Mouse (Mus musculus) myocyte (in vitro differentiated cells): Measurements from ENCODE around the gene Pstpip1. TPM values are rescaled to one million over a fixed set of nuclear protein-coding genes. Genes with fewer than 3 reads are reported as not detected.

Experiments
- H3K27me3 ChIP-seq: one replicate; pipeline ENCODE4 v1.6.1; 2011; ENCODE audit not compliant: control insufficient read depth, insufficient read depth, insufficient read length
- H3K36me3 ChIP-seq: one replicate; pipeline ENCODE4 v1.6.1; 2011; ENCODE audit not compliant: control insufficient read depth, insufficient read depth
- H3K4me2 ChIP-seq: one replicate; pipeline ENCODE4 v1.6.1; 2011; ENCODE audit warnings: low read depth, control low read depth
- H3K4me3 ChIP-seq: one replicate; pipeline ENCODE4 v1.5.1; 2011; ENCODE audit warnings: mild to moderate bottlenecking, control low read depth, moderate library complexity
- H3K79me2 ChIP-seq: one replicate; pipeline ENCODE4 v1.6.1; 2011; ENCODE audit not compliant: control insufficient read depth, insufficient read depth
- H3ac ChIP-seq: one replicate; pipeline ENCODE4 v1.6.1; 2011; ENCODE audit not compliant: control insufficient read depth, insufficient read length
- CEBPB ChIP-seq: IDR thresholded peaks from 2 replicates; pipeline ENCODE4 v1.6.1; 2011; ENCODE audit warnings: mild to moderate bottlenecking, moderate library complexity; ENCODE audit not compliant: poor library complexity, insufficient read depth, severe bottlenecking
- E2F4 ChIP-seq: IDR thresholded peaks from one replicate; pipeline ENCODE4 v1.6.1; 2011; ENCODE audit warnings: mild to moderate bottlenecking, control low read depth, moderate library complexity; ENCODE audit not compliant: insufficient read depth
- MAX ChIP-seq: IDR thresholded peaks from one replicate; pipeline ENCODE4 v1.6.1; 2011; ENCODE audit warnings: low read depth, mild to moderate bottlenecking, control low read depth
- MYOD1 ChIP-seq, 3 experiments: IDR thresholded peaks; one replicate each; pipeline ENCODE4 v1.6.1; 2011; ENCODE audit warnings: control low read depth in 2 of 3, low read depth in 2 of 3, mild to moderate bottlenecking in 2 of 3, moderate library complexity in 1 of 3; ENCODE audit not compliant: insufficient read length in 2 of 3, control insufficient read depth in 1 of 3
- MYOG ChIP-seq, 3 experiments: IDR thresholded peaks; one replicate each; pipeline ENCODE4 v1.6.1; 2011; ENCODE audit warnings: control low read depth in 2 of 3, low read depth in 2 of 3, mild to moderate bottlenecking in 2 of 3; ENCODE audit not compliant: insufficient read length in 2 of 3, control insufficient read depth in 1 of 3, insufficient read depth in 1 of 3
- POLR2A ChIP-seq: IDR thresholded peaks from one replicate; pipeline ENCODE4 v1.6.1; 2011; ENCODE audit warnings: low read depth, mild to moderate bottlenecking, control low read depth, moderate library complexity; ENCODE audit not compliant: insufficient read length
- POLR2AphosphoS2 ChIP-seq: IDR thresholded peaks from one replicate; pipeline ENCODE4 v1.6.1; 2011; ENCODE audit warnings: low read depth, control low read depth; ENCODE audit not compliant: insufficient read length
- REST ChIP-seq: IDR thresholded peaks from one replicate; pipeline ENCODE4 v1.6.1; 2011; ENCODE audit warnings: mild to moderate bottlenecking, control low read depth, moderate library complexity; ENCODE audit not compliant: insufficient read depth, insufficient read length
- SRF ChIP-seq: IDR thresholded peaks from one replicate; pipeline ENCODE4 v1.6.1; 2011; ENCODE audit warnings: low read depth; ENCODE audit not compliant: control insufficient read depth, insufficient read length
- TCF12 ChIP-seq: IDR thresholded peaks from one replicate; pipeline ENCODE4 v1.6.1; 2011; ENCODE audit warnings: mild to moderate bottlenecking, control low read depth; ENCODE audit not compliant: poor library complexity, insufficient read depth, severe bottlenecking
- TCF3 ChIP-seq: IDR thresholded peaks from one replicate; pipeline ENCODE4 v1.6.1; 2011; ENCODE audit warnings: low read depth, control low read depth; ENCODE audit not compliant: insufficient read length
- USF1 ChIP-seq: IDR thresholded peaks from one replicate; pipeline ENCODE4 v1.6.1; 2011; ENCODE audit warnings: low read depth, mild to moderate bottlenecking, control low read depth, moderate library complexity
- polyA plus RNA-seq: library from polyadenylated mRNA; unstranded; fragments of >200 nt; fragmentation: generic; extraction: Trizol; gene quantifications from one replicate; pipeline ENCODE4 v1.2.1, GENCODE M21; 2012; ENCODE audit warnings: missing spikeins

The Pstpip1 gene
- polyA plus RNA-seq, 1 experiment = 18.9 TPM

- TF ChIP-seq TCF3 = no peak
- no peak for TF ChIP-seq SRF
- no peak for TF ChIP-seq CEBPB
- TF ChIP-seq POLR2A = no peak
- no peak for TF ChIP-seq TCF12
- no peak for TF ChIP-seq E2F4
- TF ChIP-seq MAX = no peak
- no peak for TF ChIP-seq MYOD1 (IDR thresholded peaks at IDR 0.05; ENCODE audit: control insufficient read depth in 1 of 3, insufficient read length in 2 of 3, low read depth in 2 of 3)
- TF ChIP-seq USF1 = no peak
- TF ChIP-seq POLR2AphosphoS2 = no peak
- no peak for TF ChIP-seq REST
- no peak for TF ChIP-seq MYOG (IDR thresholded peaks at IDR 0.05; ENCODE audit: control insufficient read depth in 1 of 3, insufficient read depth in 1 of 3, insufficient read length in 2 of 3, low read depth in 2 of 3)
- Histone ChIP-seq H3ac (no peak overlapping the region), H3K79me2 (peaks cover 16% of the 10 kb centered on the region), H3K4me2 (no peak overlapping the region), H3K36me3 (peaks cover 11% of the 10 kb centered on the region), H3K27me3 (no peaks in the 10 kb centered on the region), H3K4me3 (no peak overlapping the region)
Observed at GRCm38 (mm10) chr9:56144366-56145003, 54.7 kb downstream of the Pstpip1 start.

DNA sequence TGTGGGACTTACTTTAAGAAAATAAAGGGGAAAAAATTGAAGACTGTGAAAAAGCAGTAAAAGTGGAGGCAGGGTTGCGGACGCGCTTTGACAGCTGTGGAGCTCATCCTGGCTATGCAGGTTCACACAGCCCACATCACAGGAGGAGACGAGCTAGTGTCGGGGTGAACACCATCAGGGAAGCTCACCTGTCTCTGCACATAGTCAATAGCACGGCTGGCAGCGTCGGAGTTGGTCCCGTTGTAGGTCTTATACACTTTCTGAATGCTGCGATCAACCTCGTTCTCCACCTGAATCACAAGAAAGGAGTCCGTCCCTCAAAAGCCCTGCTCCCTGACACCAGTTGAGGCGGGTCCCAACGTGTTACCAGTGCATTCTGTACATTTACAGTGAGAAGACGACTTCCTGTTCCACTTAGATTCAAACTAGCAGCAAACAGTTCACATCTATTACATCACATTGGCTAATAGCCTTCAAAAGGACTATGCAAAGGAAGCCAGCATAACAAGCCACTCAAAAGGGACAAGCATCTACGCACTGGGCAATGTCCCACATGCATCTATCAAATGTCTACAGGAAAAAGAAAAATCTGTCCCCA, 56.7 kb downstream of the Pstpip1 start:
- H3K27me3 ChIP-seq = no peaks in the 10 kb centered on the region
- peaks cover 30% of the 10 kb centered on the region for H3K79me2 ChIP-seq
- H3K4me2 ChIP-seq = no peak overlapping the region

DNA sequence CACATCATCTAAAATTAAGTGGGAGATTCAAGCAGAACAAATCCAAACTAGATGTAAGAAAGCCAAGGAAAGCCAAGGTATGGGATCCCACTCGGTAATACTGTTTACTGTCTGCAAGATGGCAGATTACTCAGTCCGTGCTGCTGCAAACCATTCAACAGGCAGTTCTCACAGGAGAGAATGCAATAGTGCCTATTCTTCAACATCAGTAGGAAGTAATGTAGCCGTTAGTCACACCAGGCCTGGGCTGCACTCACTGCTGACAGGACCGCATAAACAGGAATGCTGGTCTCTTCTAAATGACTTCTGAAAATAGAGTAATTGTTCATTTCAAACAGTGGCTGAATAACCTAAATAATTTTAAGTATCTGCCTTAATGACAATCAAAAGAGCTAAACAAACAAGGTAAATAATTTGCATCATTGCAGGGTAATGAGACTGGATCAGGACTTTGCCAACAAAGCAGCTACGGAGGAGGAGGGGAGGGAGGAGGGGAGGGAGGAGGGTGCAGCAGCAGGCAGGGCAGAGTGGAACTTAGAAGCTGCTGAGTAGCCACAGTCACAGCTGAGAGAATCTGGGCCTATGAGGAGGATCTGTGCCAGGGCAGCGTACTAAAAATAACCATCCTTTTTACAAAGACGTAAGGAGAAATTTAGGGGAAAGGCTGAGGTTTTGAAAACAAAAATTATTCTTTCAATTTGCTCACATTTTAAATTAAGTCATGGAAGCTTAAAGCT, 62.2 kb downstream of the Pstpip1 start:
- peak overlapping the region; percentile 59 for H3K4me2 ChIP-seq
- peaks cover 73% of the 10 kb centered on the region for H3K79me2 ChIP-seq
- TF ChIP-seq MAX (no peak), MYOD1 (IDR thresholded peaks at IDR 0.05; ENCODE audit: control insufficient read depth in 1 of 3, insufficient read length in 2 of 3, low read depth in 2 of 3) (peak in 1 of 3 experiments; percentile 50), MYOG (IDR thresholded peaks at IDR 0.05; ENCODE audit: control insufficient read depth in 1 of 3, insufficient read depth in 1 of 3, insufficient read length in 2 of 3, low read depth in 2 of 3) (peak in 1 of 3 experiments; percentile 43)
- no peaks in the 10 kb centered on the region for H3K36me3 ChIP-seq
- H3ac ChIP-seq = no peak overlapping the region
- H3K4me3 ChIP-seq = no peak overlapping the region
- no peaks in the 10 kb centered on the region for H3K27me3 ChIP-seq

More for the DNA sequence above, 56.7 kb downstream of the Pstpip1 start:
- no peak for TF ChIP-seq USF1
- no peak for TF ChIP-seq SRF
- no peak for TF ChIP-seq TCF3
- no peak for TF ChIP-seq CEBPB
- no peak for TF ChIP-seq POLR2A
- no peak for TF ChIP-seq REST
- TF ChIP-seq POLR2AphosphoS2 = no peak
- TF ChIP-seq MYOD1 (IDR thresholded peaks at IDR 0.05; ENCODE audit: control insufficient read depth in 1 of 3, insufficient read length in 2 of 3, low read depth in 2 of 3) = no peak
- TF ChIP-seq TCF12 = no peak
- TF ChIP-seq MYOG (IDR thresholded peaks at IDR 0.05; ENCODE audit: control insufficient read depth in 1 of 3, insufficient read depth in 1 of 3, insufficient read length in 2 of 3, low read depth in 2 of 3) = no peak
- TF ChIP-seq MAX = no peak
- no peak overlapping the region for H3K4me3 ChIP-seq
- H3K36me3 ChIP-seq = peaks cover 11% of the 10 kb centered on the region
- H3ac ChIP-seq = no peak overlapping the region

GRCm38 (mm10) chr9:56152482-56153007, 62.8 kb downstream of the Pstpip1 start:
- H3K36me3 ChIP-seq = no peaks in the 10 kb centered on the region
- TF ChIP-seq MYOD1 (IDR thresholded peaks at IDR 0.05; ENCODE audit: control insufficient read depth in 1 of 3, insufficient read length in 2 of 3, low read depth in 2 of 3) (no peak), POLR2AphosphoS2 (no peak), E2F4 (no peak), CEBPB (no peak), POLR2A (no peak), REST (no peak), TCF12 (no peak), USF1 (no peak), SRF (no peak), MYOG (IDR thresholded peaks at IDR 0.05; ENCODE audit: control insufficient read depth in 1 of 3, insufficient read depth in 1 of 3, insufficient read length in 2 of 3, low read depth in 2 of 3) (no peak), MAX (no peak), TCF3 (no peak)
- no peaks in the 10 kb centered on the region for H3K27me3 ChIP-seq
- H3K79me2 ChIP-seq = peaks cover 79% of the 10 kb centered on the region
- H3K4me2 ChIP-seq = peak overlapping the region; percentile 54
- H3K4me3 ChIP-seq = no peak overlapping the region
- H3ac ChIP-seq = no peak overlapping the region
